Mouse (Mus musculus): ENCODE data around the gene Hbq1b.

GRCm38 (mm10) chr11:32287493-32287825 is 694 bp downstream of the Hbq1b start:
- TF ChIP-seq CTCF (IDR thresholded peaks at IDR 0.05; ENCODE audit: control insufficient read depth, insufficient read depth, insufficient read length) (no peak), MYOG (IDR thresholded peaks at IDR 0.05; ENCODE audit: control insufficient read depth, extremely low read depth, insufficient read length) (no peak)
